Mouse (Mus musculus): ENCODE measurements around the gene Poc1a. TPM values are rescaled to one million over a fixed set of nuclear protein-coding genes. Genes with fewer than 3 reads are reported as not detected.

Gene Poc1a
- polyA plus RNA-seq, 1 experiment from 2014 or later = 9.0 TPM

- Histone ChIP-seq H3K9ac (ENCODE audit: low read depth, low read length) (no peak overlapping the region), H3K9me3 (replicated peaks; ENCODE audit: control insufficient read depth, low read length, poor library complexity, severe bottlenecking) (no peaks in the 10 kb centered on the region), H3K27me3 (ENCODE audit: control insufficient read depth, insufficient read depth, low read depth, low read length) (no peaks in the 10 kb centered on the region), H3K36me3 (ENCODE audit: control insufficient read depth, insufficient read depth, low read length) (no peaks in the 10 kb centered on the region), H3K4me1 (ENCODE audit: control insufficient read depth, insufficient read depth, low read length) (peaks cover 22% of the 10 kb centered on the region), H3K4me2 (ENCODE audit: low read length) (no peak overlapping the region), H3K4me3 (ENCODE audit: low read depth, low read length) (no peak overlapping the region), H3K27ac (ENCODE audit: low read length) (no peak overlapping the region)
- ATAC-seq = no peak
- 84% methylated on average over 9 of the region's 9 CpGs for WGBS
These were observed 61.7 kb downstream of the Poc1a start for GRCm38 (mm10) chr9:106342573-106342972.

DNA sequence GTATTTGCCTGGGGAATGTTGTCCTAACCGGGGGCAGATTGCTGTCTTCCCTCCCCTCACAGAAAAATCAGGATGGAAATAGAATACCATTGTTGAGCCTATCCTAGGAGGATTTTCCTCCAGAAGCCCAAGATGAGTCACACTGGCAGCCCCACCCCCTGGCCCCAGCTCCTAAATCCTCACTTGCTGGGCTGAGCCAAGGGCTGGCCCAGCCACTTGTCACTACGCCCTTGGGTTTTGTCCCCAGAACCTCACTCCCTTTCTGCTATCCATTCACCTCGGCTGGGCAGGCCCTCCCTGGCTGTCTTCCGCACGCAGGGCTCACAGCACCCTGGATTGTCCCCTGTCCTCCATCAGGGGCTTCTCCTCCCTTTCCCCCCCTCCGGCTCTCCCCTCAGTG is 64.3 kb downstream of the Poc1a start:
- no peaks in the 10 kb centered on the region for H3K9me3 ChIP-seq (replicated peaks; ENCODE audit: control insufficient read depth, low read length, poor library complexity, severe bottlenecking)
- WGBS = 14% methylated on average over 6 of the region's 6 CpGs
- H3K4me2 ChIP-seq (ENCODE audit: low read length) = no peak overlapping the region
- peak overlapping the region; percentile 1; the same call in 1 of the 2 replicates for H3K9ac ChIP-seq (ENCODE audit: low read depth, low read length)
- H3K4me1 ChIP-seq (ENCODE audit: control insufficient read depth, insufficient read depth, low read length) = peaks cover 9% of the 10 kb centered on the region
- no peak overlapping the region for H3K27ac ChIP-seq (ENCODE audit: low read length)
- no peaks in the 10 kb centered on the region for H3K36me3 ChIP-seq (ENCODE audit: control insufficient read depth, insufficient read depth, low read length)
- H3K4me3 ChIP-seq (ENCODE audit: low read depth, low read length) = no peak overlapping the region
- no peaks in the 10 kb centered on the region for H3K27me3 ChIP-seq (ENCODE audit: control insufficient read depth, insufficient read depth, low read depth, low read length)
- peak; percentile 43; the same call in 1 of the 2 replicates for ATAC-seq

DNA sequence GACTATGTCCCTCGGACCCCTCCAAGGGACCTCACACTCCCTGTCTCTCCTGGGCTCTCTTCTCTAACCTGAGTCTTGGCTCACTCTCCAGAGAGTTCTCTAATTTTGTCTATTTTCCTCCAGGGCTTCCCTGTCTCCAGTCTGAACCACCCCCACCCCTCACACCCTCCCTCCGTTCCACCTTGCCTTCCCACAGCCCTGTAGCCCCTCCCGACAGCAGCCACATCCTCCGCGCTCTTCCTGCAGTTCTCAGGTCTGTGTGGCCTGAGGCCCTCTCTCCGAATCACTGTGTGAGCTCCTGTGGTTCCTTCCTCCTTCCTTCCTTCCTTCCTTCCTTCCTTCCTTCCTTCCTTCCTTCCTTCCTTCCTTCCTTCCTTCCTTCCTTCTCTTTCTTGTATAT is 64.8 kb downstream of the Poc1a start:
- Histone ChIP-seq H3K4me2 (ENCODE audit: low read length) (no peak overlapping the region), H3K27me3 (ENCODE audit: control insufficient read depth, insufficient read depth, low read depth, low read length) (no peaks in the 10 kb centered on the region), H3K4me3 (ENCODE audit: low read depth, low read length) (no peak overlapping the region), H3K27ac (ENCODE audit: low read length) (no peak overlapping the region), H3K36me3 (ENCODE audit: control insufficient read depth, insufficient read depth, low read length) (no peaks in the 10 kb centered on the region), H3K9ac (ENCODE audit: low read depth, low read length) (peak overlapping the region; percentile 1; the same call in 1 of the 2 replicates), H3K4me1 (ENCODE audit: control insufficient read depth, insufficient read depth, low read length) (peaks cover 9% of the 10 kb centered on the region), H3K9me3 (replicated peaks; ENCODE audit: control insufficient read depth, low read length, poor library complexity, severe bottlenecking) (no peaks in the 10 kb centered on the region)
- 37% methylated on average over 6 of the region's 6 CpGs for WGBS
- no peak; the same call in 1 of the 2 replicates for ATAC-seq

- no peak for ATAC-seq
- H3K27me3 ChIP-seq (ENCODE audit: control insufficient read depth, insufficient read depth, low read depth, low read length) = no peaks in the 10 kb centered on the region
- H3K9me3 ChIP-seq (replicated peaks; ENCODE audit: control insufficient read depth, low read length, poor library complexity, severe bottlenecking) = no peaks in the 10 kb centered on the region
- H3K27ac ChIP-seq (ENCODE audit: low read length) = no peak overlapping the region
- no peak overlapping the region for H3K4me2 ChIP-seq (ENCODE audit: low read length)
- no peak overlapping the region for H3K9ac ChIP-seq (ENCODE audit: low read depth, low read length)
- no peak overlapping the region for H3K4me3 ChIP-seq (ENCODE audit: low read depth, low read length)
- 74% methylated on average over 10 of the region's 10 CpGs for WGBS
- H3K4me1 ChIP-seq (ENCODE audit: control insufficient read depth, insufficient read depth, low read length) = peaks cover 9% of the 10 kb centered on the region
- no peaks in the 10 kb centered on the region for H3K36me3 ChIP-seq (ENCODE audit: control insufficient read depth, insufficient read depth, low read length)
These were observed 67.4 kb downstream of the Poc1a start for GRCm38 (mm10) chr9:106348281-106348680.

DNA sequence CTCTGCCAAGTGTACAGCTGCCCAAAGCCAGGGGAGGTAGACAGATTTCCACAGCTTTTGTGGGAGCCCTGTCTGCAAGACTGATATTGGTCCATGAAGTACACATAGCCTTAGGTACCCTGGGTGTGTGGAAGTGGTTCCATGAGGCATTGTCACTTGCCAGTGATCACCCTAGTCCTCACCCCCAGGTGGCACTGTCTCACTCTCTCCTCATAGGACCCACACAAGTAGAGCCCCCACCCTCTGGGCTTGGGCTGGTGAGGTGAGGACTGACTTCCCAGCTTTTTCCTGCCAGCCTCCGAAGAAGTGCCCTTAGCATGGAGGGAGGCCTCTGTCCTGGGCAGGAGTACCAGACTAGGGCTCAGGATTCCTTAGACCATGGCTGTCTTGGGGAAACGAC is 68.2 kb downstream of the Poc1a start:
- ATAC-seq = 0 out of 2 replicates have a peak, but pooled peaks have one; percentile 28
- Histone ChIP-seq H3K27ac (ENCODE audit: low read length) (no peak overlapping the region), H3K4me1 (ENCODE audit: control insufficient read depth, insufficient read depth, low read length) (peaks cover 9% of the 10 kb centered on the region), H3K4me3 (ENCODE audit: low read depth, low read length) (no peak overlapping the region), H3K9ac (ENCODE audit: low read depth, low read length) (no peak overlapping the region), H3K36me3 (ENCODE audit: control insufficient read depth, insufficient read depth, low read length) (no peaks in the 10 kb centered on the region), H3K27me3 (ENCODE audit: control insufficient read depth, insufficient read depth, low read depth, low read length) (no peaks in the 10 kb centered on the region), H3K4me2 (ENCODE audit: low read length) (no peak overlapping the region), H3K9me3 (replicated peaks; ENCODE audit: control insufficient read depth, low read length, poor library complexity, severe bottlenecking) (no peaks in the 10 kb centered on the region)
- WGBS = 61% methylated on average over 2 of the region's 2 CpGs

GRCm38 (mm10) chr9:106351178-106351577 is 70.3 kb downstream of the Poc1a start:
- no peak for ATAC-seq
- H3K4me3 ChIP-seq (ENCODE audit: low read depth, low read length) = no peak overlapping the region
- H3K27ac ChIP-seq (ENCODE audit: low read length) = no peak overlapping the region
- no peaks in the 10 kb centered on the region for H3K36me3 ChIP-seq (ENCODE audit: control insufficient read depth, insufficient read depth, low read length)
- H3K9me3 ChIP-seq (replicated peaks; ENCODE audit: control insufficient read depth, low read length, poor library complexity, severe bottlenecking) = no peaks in the 10 kb centered on the region
- 71% methylated on average over 6 of the region's 6 CpGs for WGBS
- H3K27me3 ChIP-seq (ENCODE audit: control insufficient read depth, insufficient read depth, low read depth, low read length) = no peaks in the 10 kb centered on the region
- no peak overlapping the region for H3K9ac ChIP-seq (ENCODE audit: low read depth, low read length)
- H3K4me2 ChIP-seq (ENCODE audit: low read length) = no peak overlapping the region
- no peaks in the 10 kb centered on the region for H3K4me1 ChIP-seq (ENCODE audit: control insufficient read depth, insufficient read depth, low read length)

DNA sequence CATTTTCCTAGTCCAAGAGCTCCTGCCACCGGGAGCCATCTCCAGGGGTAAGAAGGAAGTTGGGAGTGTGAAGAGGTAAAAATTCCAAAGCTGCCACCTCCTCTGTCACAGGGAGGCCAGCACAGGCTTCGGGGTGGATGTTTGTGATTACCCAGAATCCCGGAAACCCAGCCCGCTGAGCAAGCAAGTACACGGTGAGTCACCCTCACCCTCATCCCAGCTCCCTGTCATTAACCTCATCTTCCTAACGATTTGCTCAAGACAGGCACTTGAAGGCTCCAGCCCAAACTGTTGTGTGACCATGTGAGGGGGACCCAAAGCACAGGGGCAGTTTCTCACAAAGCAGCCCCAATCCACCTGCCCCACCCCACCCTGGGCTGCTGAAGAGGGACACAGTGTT is 72.9 kb downstream of the Poc1a start:
- Histone ChIP-seq H3K27ac (ENCODE audit: low read length) (no peak overlapping the region), H3K4me3 (ENCODE audit: low read depth, low read length) (no peak overlapping the region), H3K9me3 (replicated peaks; ENCODE audit: control insufficient read depth, low read length, poor library complexity, severe bottlenecking) (no peaks in the 10 kb centered on the region), H3K4me2 (ENCODE audit: low read length) (no peak overlapping the region), H3K9ac (ENCODE audit: low read depth, low read length) (no peak overlapping the region), H3K27me3 (ENCODE audit: control insufficient read depth, insufficient read depth, low read depth, low read length) (no peaks in the 10 kb centered on the region), H3K36me3 (ENCODE audit: control insufficient read depth, insufficient read depth, low read length) (no peaks in the 10 kb centered on the region), H3K4me1 (ENCODE audit: control insufficient read depth, insufficient read depth, low read length) (no peaks in the 10 kb centered on the region)
- ATAC-seq = no peak
- 67% methylated on average over 6 of the region's 6 CpGs for WGBS

- H3K9ac ChIP-seq (ENCODE audit: low read depth, low read length) = no peak overlapping the region
- no peaks in the 10 kb centered on the region for H3K36me3 ChIP-seq (ENCODE audit: control insufficient read depth, insufficient read depth, low read length)
- H3K27ac ChIP-seq (ENCODE audit: low read length) = no peak overlapping the region
- H3K4me2 ChIP-seq (ENCODE audit: low read length) = no peak overlapping the region
- ATAC-seq = no peak
- WGBS = 99% methylated on average over 6 of the region's 6 CpGs
- no peaks in the 10 kb centered on the region for H3K9me3 ChIP-seq (replicated peaks; ENCODE audit: control insufficient read depth, low read length, poor library complexity, severe bottlenecking)
- no peaks in the 10 kb centered on the region for H3K4me1 ChIP-seq (ENCODE audit: control insufficient read depth, insufficient read depth, low read length)
- H3K27me3 ChIP-seq (ENCODE audit: control insufficient read depth, insufficient read depth, low read depth, low read length) = no peaks in the 10 kb centered on the region
- no peak overlapping the region for H3K4me3 ChIP-seq (ENCODE audit: low read depth, low read length)
These were observed 73.9 kb downstream of the Poc1a start for GRCm38 (mm10) chr9:106354810-106355209.

GRCm38 (mm10) chr9:106355217-106355974 is 74.5 kb downstream of the Poc1a start:
- Histone ChIP-seq H3K4me3 (ENCODE audit: low read depth, low read length) (no peak overlapping the region), H3K36me3 (ENCODE audit: control insufficient read depth, insufficient read depth, low read length) (no peaks in the 10 kb centered on the region), H3K9me3 (replicated peaks; ENCODE audit: control insufficient read depth, low read length, poor library complexity, severe bottlenecking) (no peaks in the 10 kb centered on the region), H3K27ac (ENCODE audit: low read length) (no peak overlapping the region), H3K9ac (ENCODE audit: low read depth, low read length) (no peak overlapping the region), H3K4me2 (ENCODE audit: low read length) (no peak overlapping the region), H3K4me1 (ENCODE audit: control insufficient read depth, insufficient read depth, low read length) (no peaks in the 10 kb centered on the region), H3K27me3 (ENCODE audit: control insufficient read depth, insufficient read depth, low read depth, low read length) (no peaks in the 10 kb centered on the region)
- WGBS = 71% methylated on average over 10 of the region's 10 CpGs
- no peak for ATAC-seq
